Mouse (Mus musculus): ENCODE measurements at regions not wholly inside any gene's neighbourhood (a gene's known extent, or its start where the extent isn't known, plus 50 kb on each side); places are given as distances from the start of the nearest gene placed in this dataset.

DNA sequence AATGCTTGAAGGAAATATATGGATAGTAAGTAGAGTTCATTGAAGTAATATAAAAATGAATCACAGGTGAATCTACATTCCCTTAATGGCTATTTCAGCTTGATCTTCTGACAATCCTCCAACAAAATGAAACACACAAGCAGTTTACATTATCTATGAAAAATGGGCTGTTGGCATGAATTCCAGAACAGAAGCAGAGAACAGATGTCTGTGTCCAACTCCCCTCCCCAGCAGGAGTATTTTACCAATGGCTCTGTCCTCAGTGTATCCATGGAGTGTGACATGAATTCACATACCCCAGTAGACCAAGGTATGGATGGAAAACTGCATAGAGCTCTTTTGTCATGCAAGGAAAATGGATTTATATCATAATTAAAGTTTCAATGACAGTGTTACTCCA lies 370.3 kb upstream of the BC052040 start:
- Histone ChIP-seq H3K9me3 (replicated peaks) (no peaks in the 10 kb centered on the region; the same call in 1 of the 2 replicates), H3K4me2 (no peak overlapping the region), H3K36me3 (ENCODE audit: poor library complexity, severe bottlenecking) (no peaks in the 10 kb centered on the region), H3K4me1 (peaks cover 8% of the 10 kb centered on the region; the same call in 1 of the 2 replicates), H3K9ac (no peak overlapping the region), H3K27me3 (no peaks in the 10 kb centered on the region), H3K27ac (no peak overlapping the region), H3K4me3 (no peak overlapping the region)
- ATAC-seq = no peak

- Histone ChIP-seq H3K9ac (no peak overlapping the region), H3K27me3 (no peaks in the 10 kb centered on the region), H3K27ac (no peak overlapping the region), H3K9me3 (replicated peaks) (no peaks in the 10 kb centered on the region; the same call in 1 of the 2 replicates), H3K4me1 (peaks cover 8% of the 10 kb centered on the region; the same call in 1 of the 2 replicates), H3K4me3 (no peak overlapping the region), H3K4me2 (no peak overlapping the region), H3K36me3 (ENCODE audit: poor library complexity, severe bottlenecking) (no peaks in the 10 kb centered on the region)
- WGBS = 57% methylated on average over 18 of the region's 18 CpGs
- 0 out of 2 replicates have a peak, but pooled peaks have one; percentile 24 for ATAC-seq
Measured at GRCm38 (mm10) chr2:115213181-115213970, 368.1 kb upstream of the BC052040 start.

- no peak overlapping the region for H3K27ac ChIP-seq
- peaks cover 8% of the 10 kb centered on the region; the same call in 1 of the 2 replicates for H3K4me1 ChIP-seq
- no peak for ATAC-seq
- no peak overlapping the region for H3K4me2 ChIP-seq
- H3K4me3 ChIP-seq = no peak overlapping the region
- no peak overlapping the region for H3K9ac ChIP-seq
- H3K36me3 ChIP-seq (ENCODE audit: poor library complexity, severe bottlenecking) = no peaks in the 10 kb centered on the region
- no peaks in the 10 kb centered on the region for H3K27me3 ChIP-seq
- WGBS = 82% methylated on average over 6 of the region's 6 CpGs
- no peaks in the 10 kb centered on the region for H3K9me3 ChIP-seq (replicated peaks)
Measured at GRCm38 (mm10) chr2:115214292-115214691, 367.2 kb upstream of the BC052040 start.

DNA sequence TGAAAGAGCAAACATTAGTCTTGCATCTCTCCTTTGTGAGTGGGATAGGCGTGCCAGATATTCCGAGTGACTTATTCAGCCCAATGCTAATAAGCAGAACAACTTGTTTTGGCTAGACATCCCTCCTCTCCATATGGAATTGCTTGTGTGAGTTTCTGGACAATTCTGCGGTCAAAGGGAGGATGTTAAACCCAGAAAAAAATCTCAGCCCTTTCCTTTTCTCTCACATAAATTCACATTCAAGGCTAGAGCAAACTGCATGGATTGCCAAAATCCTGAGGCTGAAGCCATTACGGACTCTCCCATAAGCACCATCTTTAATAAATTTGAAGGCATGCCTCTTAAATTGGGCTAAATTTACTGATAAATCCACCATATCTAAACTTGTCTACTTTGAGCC lies 351.5 kb upstream of the BC052040 start:
- H3K4me3 ChIP-seq = no peak overlapping the region
- H3K36me3 ChIP-seq (ENCODE audit: poor library complexity, severe bottlenecking) = no peaks in the 10 kb centered on the region
- no peak overlapping the region for H3K27ac ChIP-seq
- H3K4me1 ChIP-seq = no peaks in the 10 kb centered on the region
- no peaks in the 10 kb centered on the region for H3K9me3 ChIP-seq (replicated peaks)
- 93% methylated on average over 4 of the region's 4 CpGs for WGBS
- H3K27me3 ChIP-seq = no peaks in the 10 kb centered on the region
- no peak overlapping the region for H3K4me2 ChIP-seq
- no peak overlapping the region for H3K9ac ChIP-seq
- no peak for ATAC-seq

- Histone ChIP-seq H3K36me3 (ENCODE audit: poor library complexity, severe bottlenecking) (no peaks in the 10 kb centered on the region), H3K27ac (no peak overlapping the region), H3K4me1 (peaks cover 7% of the 10 kb centered on the region), H3K4me3 (no peak overlapping the region), H3K27me3 (no peaks in the 10 kb centered on the region), H3K9me3 (replicated peaks) (no peaks in the 10 kb centered on the region), H3K9ac (no peak overlapping the region), H3K4me2 (no peak overlapping the region)
- 91% methylated on average over 4 of the region's 4 CpGs for WGBS
- ATAC-seq = no peak
Measured at GRCm38 (mm10) chr2:115247673-115248072, 333.8 kb upstream of the BC052040 start.

- Histone ChIP-seq H3K9ac (no peak overlapping the region), H3K27ac (no peak overlapping the region), H3K4me2 (no peak overlapping the region), H3K27me3 (no peaks in the 10 kb centered on the region), H3K9me3 (replicated peaks) (no peaks in the 10 kb centered on the region), H3K4me3 (no peak overlapping the region), H3K4me1 (peaks cover 7% of the 10 kb centered on the region), H3K36me3 (ENCODE audit: poor library complexity, severe bottlenecking) (no peaks in the 10 kb centered on the region)
- 0 out of 2 replicates have a peak, but pooled peaks have one; percentile 53 for ATAC-seq
- WGBS = 51% methylated on average over 5 of the region's 5 CpGs
Measured at GRCm38 (mm10) chr2:115250019-115250807, 331.3 kb upstream of the BC052040 start.

GRCm38 (mm10) chr2:115257391-115257790 lies 324.1 kb upstream of the BC052040 start:
- 55% methylated on average over 2 of the region's 2 CpGs for WGBS
- H3K9ac ChIP-seq = no peak overlapping the region
- H3K4me2 ChIP-seq = no peak overlapping the region
- no peak overlapping the region for H3K4me3 ChIP-seq
- H3K4me1 ChIP-seq = no peaks in the 10 kb centered on the region
- H3K27ac ChIP-seq = no peak overlapping the region
- no peaks in the 10 kb centered on the region for H3K36me3 ChIP-seq (ENCODE audit: poor library complexity, severe bottlenecking)
- H3K27me3 ChIP-seq = no peaks in the 10 kb centered on the region
- no peak for ATAC-seq
- H3K9me3 ChIP-seq (replicated peaks) = no peaks in the 10 kb centered on the region

DNA sequence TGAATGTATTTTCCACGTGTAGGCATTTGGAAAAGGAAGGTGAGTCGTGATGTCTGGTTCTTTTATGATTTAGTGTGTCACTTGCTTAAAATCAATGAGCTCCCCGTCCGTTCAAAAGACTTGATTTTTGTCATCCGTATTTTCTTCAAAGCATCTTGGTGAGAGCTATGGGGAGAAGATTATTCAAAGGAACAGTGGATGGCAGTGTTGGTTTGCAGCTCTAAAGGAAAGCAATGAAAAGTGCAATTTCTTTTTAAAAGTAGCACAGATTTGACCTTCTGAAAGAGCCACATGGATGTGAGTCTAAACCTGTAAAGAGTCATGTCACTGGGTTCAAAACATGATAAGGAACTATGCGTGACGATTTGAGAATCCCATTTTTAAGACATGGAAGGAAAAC lies 313.3 kb upstream of the BC052040 start:
- no peaks in the 10 kb centered on the region for H3K36me3 ChIP-seq (ENCODE audit: poor library complexity, severe bottlenecking)
- H3K27ac ChIP-seq = no peak overlapping the region
- no peak for ATAC-seq
- no peaks in the 10 kb centered on the region for H3K9me3 ChIP-seq (replicated peaks)
- WGBS = 88% methylated on average over 7 of the region's 7 CpGs
- no peak overlapping the region for H3K4me3 ChIP-seq
- H3K27me3 ChIP-seq = no peaks in the 10 kb centered on the region
- no peak overlapping the region for H3K4me2 ChIP-seq
- H3K9ac ChIP-seq = no peak overlapping the region
- no peaks in the 10 kb centered on the region for H3K4me1 ChIP-seq

- 63% methylated on average over 4 of the region's 4 CpGs for WGBS
- H3K9me3 ChIP-seq (replicated peaks) = no peaks in the 10 kb centered on the region
- H3K36me3 ChIP-seq (ENCODE audit: poor library complexity, severe bottlenecking) = no peaks in the 10 kb centered on the region
- H3K9ac ChIP-seq = no peak overlapping the region
- no peaks in the 10 kb centered on the region for H3K27me3 ChIP-seq
- H3K4me2 ChIP-seq = no peak overlapping the region
- H3K4me1 ChIP-seq = peaks cover 16% of the 10 kb centered on the region
- ATAC-seq = no peak
- no peak overlapping the region for H3K27ac ChIP-seq
- no peak overlapping the region for H3K4me3 ChIP-seq
Measured at GRCm38 (mm10) chr2:115277421-115277820, 304.1 kb upstream of the BC052040 start.

GRCm38 (mm10) chr2:115293020-115293419 lies 288.5 kb upstream of the BC052040 start:
- 89% methylated on average over 2 of the region's 2 CpGs for WGBS
- Histone ChIP-seq H3K9ac (no peak overlapping the region), H3K27me3 (no peaks in the 10 kb centered on the region), H3K9me3 (replicated peaks) (no peaks in the 10 kb centered on the region), H3K4me2 (no peak overlapping the region), H3K4me1 (no peaks in the 10 kb centered on the region), H3K4me3 (no peak overlapping the region), H3K36me3 (ENCODE audit: poor library complexity, severe bottlenecking) (no peaks in the 10 kb centered on the region), H3K27ac (no peak overlapping the region)
- no peak for ATAC-seq

GRCm38 (mm10) chr2:115297463-115297862 lies 284.1 kb upstream of the BC052040 start:
- H3K27ac ChIP-seq = no peak overlapping the region
- H3K4me2 ChIP-seq = no peak overlapping the region
- no peaks in the 10 kb centered on the region for H3K36me3 ChIP-seq (ENCODE audit: poor library complexity, severe bottlenecking)
- no peak overlapping the region for H3K9ac ChIP-seq
- H3K9me3 ChIP-seq (replicated peaks) = no peaks in the 10 kb centered on the region
- WGBS = 92% methylated on average over 6 of the region's 6 CpGs
- ATAC-seq = no peak
- H3K4me3 ChIP-seq = no peak overlapping the region
- no peaks in the 10 kb centered on the region for H3K4me1 ChIP-seq
- no peaks in the 10 kb centered on the region for H3K27me3 ChIP-seq

- no peaks in the 10 kb centered on the region for H3K27me3 ChIP-seq
- H3K4me1 ChIP-seq = peaks cover 5% of the 10 kb centered on the region; the same call in 1 of the 2 replicates
- 87% methylated on average over 4 of the region's 4 CpGs for WGBS
- H3K27ac ChIP-seq = no peak overlapping the region
- no peaks in the 10 kb centered on the region for H3K9me3 ChIP-seq (replicated peaks)
- no peaks in the 10 kb centered on the region for H3K36me3 ChIP-seq (ENCODE audit: poor library complexity, severe bottlenecking)
- H3K9ac ChIP-seq = no peak overlapping the region
- no peak overlapping the region for H3K4me2 ChIP-seq
- ATAC-seq = no peak
- H3K4me3 ChIP-seq = no peak overlapping the region
Measured at GRCm38 (mm10) chr2:115307248-115307647, 274.3 kb upstream of the BC052040 start.
